Mouse (Mus musculus) cerebellum, adult 2 months (tissue): ENCODE measurements at regions not wholly inside any gene's neighbourhood (a gene's known extent, or its start where the extent isn't known, plus 50 kb on each side); places are given as distances from the start of the nearest gene placed in this dataset.

Source experiments
- DNase-seq, 2 experiments: peaks; one replicate each; pipeline ENCODE4 v3.0.0; 2021
- H3K27ac ChIP-seq: fragments of 200-500 bp; 2 replicates; pipeline ENCODE4 v1.5.1; 2012; ENCODE audit warnings: low read length, control low read depth, inconsistent platforms; ENCODE audit not compliant: insufficient read depth
- H3K27me3 ChIP-seq: fragments of 200-500 bp; 2 replicates; pipeline ENCODE4 v1.6.1; 2012; ENCODE audit warnings: inconsistent platforms, mild to moderate bottlenecking, low read length, moderate library complexity; ENCODE audit not compliant: control insufficient read depth, insufficient read depth
- H3K4me1 ChIP-seq: fragments of 200-500 bp; 2 replicates; pipeline ENCODE4 v1.6.1; 2011; ENCODE audit warnings: low read length; ENCODE audit not compliant: control insufficient read depth, insufficient read depth
- H3K4me3 ChIP-seq: fragments of 200-500 bp; replicated peaks from 2 replicates; pipeline ENCODE3; 2011; ENCODE audit warnings: mild to moderate bottlenecking, low read depth, low read length, control low read depth; ENCODE audit not compliant: insufficient read depth
- CTCF ChIP-seq: fragments of 200-500 bp; IDR thresholded peaks from 2 replicates; pipeline ENCODE4 v1.5.1; 2011; ENCODE audit warnings: low read depth, mild to moderate bottlenecking, control low read depth, low read length, moderate library complexity, borderline replicate concordance; ENCODE audit not compliant: insufficient read depth
- POLR2A ChIP-seq: fragments of 200-500 bp; IDR thresholded peaks from 2 replicates; pipeline ENCODE4 v1.6.1; 2011; ENCODE audit warnings: low read length, control low read depth, borderline replicate concordance; ENCODE audit not compliant: insufficient read depth
- WGBS: fragments of 180-500 bp; shearing (Covaris S2); methylation state at CpG from one replicate; pipeline ENCODE4 v1.1.7; 2018; 5-methylcytosine and 5-hydroxymethylcytosine counted together

DNA sequence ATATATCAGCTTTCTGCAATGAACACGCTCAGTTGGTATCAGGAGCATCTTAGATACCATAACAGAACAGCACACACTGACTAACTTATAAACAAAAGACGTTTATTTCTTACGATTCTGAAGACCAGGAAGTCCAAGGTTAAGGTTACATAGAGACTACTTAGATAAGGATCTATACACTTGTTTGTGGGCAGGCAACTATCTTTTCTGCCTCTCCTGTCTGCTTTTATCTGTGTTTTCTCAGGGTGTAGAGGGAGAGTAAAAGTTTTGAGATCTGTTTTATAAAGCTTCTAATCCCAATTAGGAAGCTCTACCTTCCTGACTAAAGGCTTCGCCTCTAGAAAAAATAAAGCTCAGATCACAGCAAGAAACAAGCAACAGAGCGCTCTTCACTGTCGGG lies 122.1 kb upstream of the Plxnc1 start:
- Histone ChIP-seq H3K27me3 (no peaks in the 10 kb centered on the region), H3K4me1 (no peaks in the 10 kb centered on the region), H3K4me3 (no peak overlapping the region), H3K27ac (no peak overlapping the region)
- TF ChIP-seq CTCF = no peak
- no peak for TF ChIP-seq POLR2A
- 89% methylated on average over 6 of the region's 6 CpGs for WGBS
- no peak for DNase-seq

- Histone ChIP-seq H3K27ac (no peak overlapping the region), H3K4me1 (no peaks in the 10 kb centered on the region), H3K4me3 (no peak overlapping the region), H3K27me3 (no peaks in the 10 kb centered on the region)
- no peak for DNase-seq
- TF ChIP-seq POLR2A (no peak), CTCF (no peak)
- WGBS = 72% methylated on average over 7 of the region's 7 CpGs
These were observed 115.0 kb upstream of the Plxnc1 start for GRCm38 (mm10) chr10:95059486-95060091.

GRCm38 (mm10) chr10:95059078-95059477 lies 114.4 kb upstream of the Plxnc1 start:
- Histone ChIP-seq H3K27me3 (no peaks in the 10 kb centered on the region), H3K4me3 (no peak overlapping the region), H3K27ac (no peak overlapping the region), H3K4me1 (no peaks in the 10 kb centered on the region)
- TF ChIP-seq POLR2A (no peak), CTCF (no peak)
- 82% methylated on average over 9 of the region's 9 CpGs for WGBS
- DNase-seq = no peak

- 72% methylated on average over 9 of the region's 9 CpGs for WGBS
- H3K4me1 ChIP-seq = no peaks in the 10 kb centered on the region
- TF ChIP-seq POLR2A (no peak), CTCF (no peak)
- DNase-seq = no peak
- H3K27me3 ChIP-seq = no peaks in the 10 kb centered on the region
- H3K4me3 ChIP-seq = no peak overlapping the region
- no peak overlapping the region for H3K27ac ChIP-seq
These were observed 112.5 kb upstream of the Plxnc1 start for GRCm38 (mm10) chr10:95057051-95057714.

DNA sequence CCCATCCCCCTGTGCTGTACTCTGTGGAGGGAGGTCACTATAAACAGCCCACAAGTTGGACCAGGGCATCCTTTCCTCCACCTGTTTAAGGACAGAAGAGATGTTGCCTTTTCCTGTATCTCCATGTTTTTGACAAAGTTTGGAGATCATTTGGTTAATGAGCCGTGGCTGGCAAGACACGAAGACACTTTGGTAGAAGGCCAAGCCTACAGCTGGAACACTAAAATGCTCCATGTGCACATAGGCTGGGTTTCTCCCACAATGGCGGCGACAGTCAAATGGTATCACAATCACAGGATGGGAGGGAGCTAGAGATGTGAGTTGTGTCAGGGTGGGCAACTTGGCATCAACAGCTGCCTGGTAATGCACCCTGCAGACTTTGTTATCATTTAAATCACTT lies 111.9 kb upstream of the Plxnc1 start:
- WGBS = 23% methylated on average over 4 of the region's 4 CpGs
- Histone ChIP-seq H3K4me3 (no peak overlapping the region), H3K27ac (no peak overlapping the region), H3K4me1 (no peaks in the 10 kb centered on the region), H3K27me3 (no peaks in the 10 kb centered on the region)
- TF ChIP-seq CTCF = no peak
- DNase-seq = no peak

GRCm38 (mm10) chr10:95054869-95055268 lies 110.2 kb upstream of the Plxnc1 start:
- Histone ChIP-seq H3K27me3 (no peaks in the 10 kb centered on the region), H3K4me3 (no peak overlapping the region), H3K4me1 (no peaks in the 10 kb centered on the region), H3K27ac (no peak overlapping the region)
- 91% methylated on average over 3 of the region's 3 CpGs for WGBS
- TF ChIP-seq POLR2A = no peak
- TF ChIP-seq CTCF = no peak
- DNase-seq = no peak

- DNase-seq = no peak
- TF ChIP-seq CTCF (no peak), POLR2A (no peak)
- WGBS = 94% methylated on average over 5 of the region's 5 CpGs
- H3K4me3 ChIP-seq = no peak overlapping the region
- H3K27me3 ChIP-seq = no peaks in the 10 kb centered on the region
- H3K4me1 ChIP-seq = no peaks in the 10 kb centered on the region
- H3K27ac ChIP-seq = no peak overlapping the region
These were observed 104.2 kb upstream of the Plxnc1 start for GRCm38 (mm10) chr10:95048790-95049189.

DNA sequence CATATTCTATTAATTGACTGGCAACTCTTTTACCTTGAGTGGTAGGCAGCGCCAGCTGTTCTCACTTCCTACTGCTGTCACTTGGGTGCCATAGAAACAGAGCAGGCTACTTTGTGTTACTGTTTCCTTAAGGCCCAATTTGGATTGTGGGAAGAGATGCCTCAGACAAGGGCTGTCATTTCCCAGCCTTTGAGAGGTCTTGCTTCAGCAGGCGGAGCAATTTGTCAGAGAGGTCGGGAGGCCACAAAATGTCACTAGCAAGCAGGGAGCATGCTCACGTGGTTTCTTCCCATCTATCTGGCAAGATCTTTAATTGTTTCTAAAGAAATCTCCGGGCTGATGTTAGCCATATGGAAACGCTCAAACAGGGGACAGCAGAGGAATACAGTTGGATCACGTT lies 99.3 kb upstream of the Plxnc1 start:
- H3K27me3 ChIP-seq = no peaks in the 10 kb centered on the region
- H3K4me3 ChIP-seq = no peak overlapping the region
- 22% methylated on average over 7 of the region's 7 CpGs for WGBS
- TF ChIP-seq CTCF (no peak), POLR2A (no peak)
- no peaks in the 10 kb centered on the region; the same call in 1 of the 2 replicates for H3K4me1 ChIP-seq
- no peak for DNase-seq
- no peak overlapping the region for H3K27ac ChIP-seq
